Mouse (Mus musculus) stomach, postnatal 0 days (tissue): ENCODE measurements around the gene Osgep.

Experiments
- CTCF ChIP-seq: IDR thresholded peaks from 2 replicates; pipeline ENCODE4 v1.5.1; 2016; ENCODE audit warnings: antibody characterized with exemption, low read depth, mild to moderate bottlenecking, moderate library complexity
- EP300 ChIP-seq: optimal IDR thresholded peaks from 2 replicates; pipeline ENCODE3; 2016; ENCODE audit warnings: antibody characterized with exemption

DNA sequence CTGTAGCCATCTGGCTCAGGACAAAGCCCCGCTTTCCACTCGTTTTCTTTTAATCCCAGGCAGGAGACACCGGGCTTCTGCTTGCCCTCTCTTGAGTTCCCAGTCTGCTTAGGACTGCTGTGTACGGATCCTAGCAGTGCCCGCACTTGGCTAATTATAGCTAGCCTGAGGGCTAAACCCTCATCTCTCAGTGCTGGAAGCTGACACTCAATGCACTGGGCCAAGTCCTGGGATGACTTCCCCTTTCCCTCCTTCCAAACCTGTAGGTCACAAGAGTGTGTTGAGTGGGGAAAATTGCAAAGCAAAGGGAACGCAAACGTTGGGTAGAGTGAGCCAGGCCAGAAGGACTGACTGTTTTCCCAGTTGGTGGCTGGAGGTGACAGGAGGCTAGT, 27.3 kb downstream of the Osgep start, which contains the start of gene Klhl33:
- no peak for TF ChIP-seq CTCF
- no peak for TF ChIP-seq EP300
